Mouse (Mus musculus) kidney, postnatal 10 days (tissue): ENCODE measurements at regions not wholly inside any gene's neighbourhood (a gene's known extent, or its start where the extent isn't known, plus 50 kb on each side); places are given as distances from the start of the nearest gene placed in this dataset.

Source experiments
- DNase-seq: peaks from one replicate; pipeline ENCODE4 v3.0.0; 2021; ENCODE audit warnings: mixed read lengths

GRCm38 (mm10) chr2:159714633-159715032 is 619.3 kb downstream of the Gm826 start:
- DNase-seq: no peak

GRCm38 (mm10) chr2:159718738-159719137 is 615.2 kb downstream of the Gm826 start:
- DNase-seq: no peak

GRCm38 (mm10) chr2:159725158-159726076 is 608.5 kb downstream of the Gm826 start:
- DNase-seq: no peak

- no peak for DNase-seq
Measured at GRCm38 (mm10) chr2:159729301-159729700, 604.7 kb downstream of the Gm826 start.

GRCm38 (mm10) chr2:159730221-159730620 is 603.7 kb downstream of the Gm826 start:
- no peak for DNase-seq

GRCm38 (mm10) chr2:159731305-159731704 is 602.7 kb downstream of the Gm826 start:
- DNase-seq: no peak

- peak; percentile 55 for DNase-seq
Measured at GRCm38 (mm10) chr2:159732413-159732812, 601.5 kb downstream of the Gm826 start.

- no peak for DNase-seq
Measured at GRCm38 (mm10) chr2:159734576-159734975, 599.4 kb downstream of the Gm826 start.

GRCm38 (mm10) chr2:159755541-159756011 is 578.4 kb downstream of the Gm826 start:
- DNase-seq: peak; percentile 53

- no peak for DNase-seq
Measured at GRCm38 (mm10) chr2:159760806-159761205, 573.2 kb downstream of the Gm826 start.

- DNase-seq: no peak
Measured at GRCm38 (mm10) chr2:159763115-159763514, 570.8 kb downstream of the Gm826 start.
